Mouse (Mus musculus) left cerebral cortex, postnatal 36 days (tissue): ENCODE measurements around the gene Nptx1. TPM values are rescaled to one million over a fixed set of nuclear protein-coding genes. Genes with fewer than 3 reads are reported as not detected.

Experiments used
- DNase-seq, 2 experiments: peaks; one replicate each; pipeline ENCODE4 v3.0.0; 2021 to 2022; ENCODE audit warnings: low spot score in 2 of 2, mixed read lengths in 1 of 2
- intact Hi-C: fragments of 180-260 bp; cut with DNase I; formaldehyde crosslinking; loops from one replicate; pipeline ENCODE4 v1.15.1; 2025
- total RNA-seq, 2 experiments: library from RNA; stranded (reverse); gene quantifications; 2 replicates each; pipeline ENCODE4 v1.2.3; 2021

The Nptx1 gene
- total RNA-seq, result 100 to 1,000 TPM; 240 to 248 TPM

GRCm38 (mm10) chr11:119547183-119547921 is at the start of gene Nptx1:
Gene Nptx1 (minus strand): TSS chr11:119547753.
- DNase-seq, result peak; percentile 79 to 86
- intact Hi-C loops, result loop anchor here (2.0 to 5.0 kb wide), 5 partner anchors 33 to 360 kb away; partner anchors contain the start of gene Rptor

- no peak for DNase-seq
- intact Hi-C loops, result no loop called here
These were observed 46.4 kb upstream of the Nptx1 start for GRCm38 (mm10) chr11:119593966-119594365.

DNA sequence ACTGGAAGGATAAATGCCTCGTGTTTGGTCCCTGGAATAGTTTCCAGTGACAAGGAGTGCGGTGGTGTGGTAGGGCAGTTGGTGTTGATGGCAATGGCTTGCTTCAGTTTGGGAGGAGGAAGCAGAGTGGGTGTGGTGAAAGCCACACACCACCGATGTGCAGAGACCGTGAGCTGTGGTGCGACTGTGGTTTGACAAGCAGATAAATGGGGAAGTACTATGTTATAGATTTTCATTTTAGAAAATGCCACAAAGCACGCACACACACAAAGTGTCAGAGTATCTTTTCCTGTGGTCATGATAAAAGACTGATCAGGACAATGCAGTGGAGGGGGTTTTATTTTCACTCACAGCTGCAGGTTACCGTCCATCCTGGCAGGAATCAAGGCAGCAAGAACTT is 41.7 kb upstream of the Nptx1 start:
- no peak for DNase-seq
- intact Hi-C loops, result no loop called here

GRCm38 (mm10) chr11:119587112-119587511 is 39.6 kb upstream of the Nptx1 start:
- intact Hi-C loops, result no loop called here
- DNase-seq, result no peak

DNA sequence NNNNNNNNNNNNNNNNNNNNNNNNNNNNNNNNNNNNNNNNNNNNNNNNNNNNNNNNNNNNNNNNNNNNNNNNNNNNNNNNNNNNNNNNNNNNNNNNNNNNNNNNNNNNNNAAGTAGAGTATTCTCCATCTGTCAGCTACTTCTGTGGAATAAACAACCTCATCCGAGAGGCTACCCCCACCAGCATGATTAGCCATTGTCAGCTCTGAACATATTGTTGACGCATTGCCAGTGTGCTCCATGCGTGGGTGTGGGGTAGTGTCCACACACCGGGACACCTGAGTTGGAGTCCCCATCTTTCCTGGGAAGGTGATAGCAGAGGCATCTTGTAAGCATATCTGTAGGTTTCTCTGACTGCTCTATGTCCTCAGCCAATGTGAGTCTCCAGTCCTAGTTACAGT is 39.0 kb upstream of the Nptx1 start:
- intact Hi-C loops, result no loop called here
- DNase-seq, result no peak

GRCm38 (mm10) chr11:119577721-119578120 is 30.2 kb upstream of the Nptx1 start:
- no peak for DNase-seq
- intact Hi-C loops, result no loop called here

DNA sequence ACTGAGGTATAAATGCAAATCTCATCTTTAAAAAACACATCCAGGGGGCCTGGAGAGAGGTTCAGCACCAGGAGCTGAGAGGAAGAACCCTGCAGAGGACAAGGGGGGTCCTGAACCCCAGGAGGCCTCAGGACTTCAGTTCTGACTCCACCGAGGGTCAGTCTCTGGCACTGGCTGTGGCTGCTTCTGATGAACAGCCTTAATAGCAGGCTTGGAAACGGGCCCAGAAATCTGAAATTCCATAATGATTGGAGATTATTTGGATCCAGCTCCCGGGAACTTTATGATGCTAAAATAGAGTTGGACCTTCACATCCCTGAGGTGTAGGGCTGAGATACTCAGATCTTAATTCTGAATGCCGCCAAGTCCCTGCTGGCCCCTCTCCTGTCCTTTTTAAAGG is 29.3 kb upstream of the Nptx1 start:
- intact Hi-C loops, result no loop called here
- no peak for DNase-seq

DNA sequence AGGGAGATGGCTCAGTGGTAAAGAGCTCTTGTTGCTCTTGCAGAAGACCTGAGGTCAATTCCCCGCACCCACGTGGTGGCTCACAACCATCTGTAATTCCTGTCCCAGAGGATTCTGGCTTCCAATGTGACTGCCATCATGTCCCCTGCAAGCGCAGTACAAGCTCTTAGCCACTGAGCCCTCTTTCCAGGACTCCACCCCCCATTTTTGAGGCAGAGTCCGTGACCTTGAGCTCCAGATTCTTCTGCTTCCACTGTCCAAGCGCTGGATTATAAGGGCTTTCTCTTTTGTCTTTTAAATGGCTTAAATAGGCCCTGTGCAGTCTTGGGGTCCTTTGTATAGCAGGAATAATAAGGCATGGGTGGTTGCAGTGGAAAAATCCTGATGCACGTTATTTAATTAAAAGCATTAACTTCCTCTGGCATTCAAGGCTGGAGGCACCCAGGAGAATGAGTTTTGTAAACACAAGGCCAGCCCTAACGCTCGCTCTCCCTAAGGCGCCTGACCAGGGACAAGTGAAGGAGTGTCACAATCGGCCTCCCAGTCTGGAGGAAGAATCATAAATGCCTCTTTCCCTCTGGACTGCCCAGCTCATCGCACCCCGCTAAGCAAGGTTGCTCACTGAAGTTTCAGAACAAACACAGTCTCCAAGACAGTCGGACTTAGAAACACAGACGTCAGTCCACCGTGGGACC is 24.9 kb upstream of the Nptx1 start:
- intact Hi-C loops, result no loop called here

DNA sequence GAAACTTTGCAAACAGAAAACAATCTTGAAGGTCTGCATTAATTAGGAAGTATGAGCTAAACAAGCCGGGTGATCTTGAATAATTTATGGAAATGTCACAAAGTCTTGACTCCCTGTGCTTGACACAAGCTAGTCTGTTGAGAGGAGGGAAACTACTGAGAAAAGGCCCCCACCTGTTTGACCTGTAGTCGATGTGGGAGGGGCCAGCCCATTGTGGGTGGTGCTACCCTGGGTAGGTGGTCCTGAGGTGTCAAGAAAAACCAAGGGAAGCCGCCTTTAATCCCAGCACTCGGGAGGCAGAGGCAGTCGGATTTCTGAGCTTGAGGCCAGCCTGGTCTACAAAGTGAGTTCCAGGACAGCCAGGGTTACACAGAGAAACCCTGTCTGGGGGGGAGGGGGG is 18.6 kb upstream of the Nptx1 start:
- no peak for DNase-seq
- intact Hi-C loops, result no loop called here

More for the DNA sequence above, 24.9 kb upstream of the Nptx1 start:
- DNase-seq, result no peak

- peak in 1 of 2 experiments; percentile 27 for DNase-seq
These were observed 18.1 kb upstream of the Nptx1 start for GRCm38 (mm10) chr11:119565684-119566083.

DNA sequence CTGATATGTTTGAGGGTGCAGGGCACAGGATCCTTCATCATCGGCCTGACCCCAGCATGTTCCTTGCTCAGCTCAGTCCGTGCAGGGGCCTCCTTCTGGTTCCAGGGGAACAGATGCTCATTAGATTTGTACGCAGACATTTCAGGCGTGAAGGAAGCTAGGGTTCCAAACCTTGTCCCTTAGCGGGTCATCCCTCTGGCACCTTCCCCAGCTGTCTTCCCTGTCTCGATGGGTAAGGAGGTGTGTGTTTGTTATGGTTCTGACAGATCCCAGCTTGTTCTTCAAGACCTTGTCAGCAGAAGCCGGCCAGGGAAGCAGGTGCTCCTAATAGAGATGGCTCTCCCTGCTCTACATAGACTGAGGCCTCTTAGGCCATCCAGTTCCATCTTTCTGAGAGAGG is 17.5 kb upstream of the Nptx1 start:
- DNase-seq, result no peak
- intact Hi-C loops, result no loop called here

More at GRCm38 (mm10) chr11:119565684-119566083, 18.1 kb upstream of the Nptx1 start:
- intact Hi-C loops, result no loop called here

GRCm38 (mm10) chr11:119564383-119564782 is 16.8 kb upstream of the Nptx1 start:
- intact Hi-C loops, result no loop called here
- DNase-seq, result no peak

DNA sequence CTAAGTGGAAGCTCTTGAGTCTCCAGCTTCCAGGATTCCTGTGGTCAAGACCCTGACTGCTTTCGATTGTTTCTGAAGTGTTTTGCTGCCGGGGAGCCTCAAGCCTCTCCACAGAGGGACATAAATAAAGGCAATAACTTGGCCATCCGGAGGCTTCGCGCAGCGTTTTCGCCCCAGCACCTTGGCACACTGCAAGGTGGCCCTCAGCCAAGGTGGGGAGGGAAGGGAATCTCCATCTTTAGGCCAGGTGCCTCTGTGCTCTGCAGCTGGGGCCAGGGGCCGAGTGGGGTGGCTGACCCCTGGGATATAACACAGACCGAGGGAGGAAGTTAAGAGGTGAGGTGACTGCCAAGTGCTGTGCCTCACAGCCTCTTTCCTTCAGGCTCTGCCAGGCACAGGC is 15.6 kb upstream of the Nptx1 start:
- intact Hi-C loops, result no loop called here
- no peak for DNase-seq

DNA sequence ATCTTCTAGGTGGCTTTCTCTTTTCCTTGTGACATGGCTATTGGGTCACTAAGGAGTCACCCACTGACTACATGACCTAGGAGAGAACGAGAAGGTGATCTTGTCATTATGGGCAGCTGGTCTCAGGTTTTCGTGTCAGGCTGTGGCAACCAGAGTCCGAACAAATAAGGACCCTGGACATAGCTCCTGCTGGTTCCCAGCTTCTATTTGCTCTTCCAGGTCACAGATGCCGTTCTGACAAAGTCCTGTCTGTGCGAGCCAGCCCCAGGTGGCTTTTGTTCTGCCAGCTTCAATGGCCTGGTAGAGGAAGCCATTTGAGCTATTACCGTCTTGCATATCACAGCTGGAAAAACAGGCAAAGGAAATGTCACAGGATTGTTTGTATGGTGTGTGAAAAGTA is 14.7 kb upstream of the Nptx1 start:
- intact Hi-C loops, result no loop called here
- DNase-seq, result no peak

DNA sequence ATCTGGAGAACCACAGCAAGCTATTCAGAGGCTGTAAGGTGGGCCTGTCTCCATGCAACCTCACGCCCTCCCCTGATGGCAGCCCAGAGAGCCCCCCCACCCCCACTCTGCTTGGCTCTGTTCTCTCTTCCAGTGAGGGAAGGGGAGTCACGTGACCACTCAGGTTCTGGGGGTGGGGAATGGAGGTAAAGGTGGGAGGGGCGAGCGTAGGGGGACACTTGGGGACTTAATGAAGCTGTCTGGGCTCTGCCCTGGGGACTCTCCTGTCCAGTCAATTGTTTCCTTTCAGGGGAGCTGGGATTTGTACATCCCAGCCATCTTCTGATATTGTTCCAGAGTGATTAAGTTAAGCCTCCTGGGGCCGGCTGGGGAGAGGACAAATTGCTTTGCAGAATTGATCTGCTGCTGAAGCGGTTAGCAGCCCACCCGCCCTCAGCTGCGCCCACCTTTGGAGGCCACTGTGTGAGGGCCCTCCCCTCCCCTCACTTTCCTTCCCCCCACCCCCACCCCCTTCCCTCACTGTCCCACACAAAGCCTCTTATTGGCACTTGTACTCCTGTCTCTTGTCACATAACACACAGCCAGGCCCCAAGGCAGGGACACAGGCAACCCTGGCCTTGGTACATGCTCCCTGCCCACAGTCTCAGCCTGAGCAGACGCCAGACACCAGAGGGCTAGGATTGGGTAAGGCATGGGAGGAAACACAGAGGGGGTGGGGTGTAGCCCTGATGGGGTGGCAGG is 11.5 kb upstream of the Nptx1 start:
- DNase-seq, result no peak
- intact Hi-C loops, result no loop called here

- DNase-seq, result no peak
- intact Hi-C loops, result no loop called here
These were observed 10.7 kb upstream of the Nptx1 start for GRCm38 (mm10) chr11:119557940-119558869.

GRCm38 (mm10) chr11:119555170-119555569 is 7.6 kb upstream of the Nptx1 start:
- no peak for DNase-seq

DNA sequence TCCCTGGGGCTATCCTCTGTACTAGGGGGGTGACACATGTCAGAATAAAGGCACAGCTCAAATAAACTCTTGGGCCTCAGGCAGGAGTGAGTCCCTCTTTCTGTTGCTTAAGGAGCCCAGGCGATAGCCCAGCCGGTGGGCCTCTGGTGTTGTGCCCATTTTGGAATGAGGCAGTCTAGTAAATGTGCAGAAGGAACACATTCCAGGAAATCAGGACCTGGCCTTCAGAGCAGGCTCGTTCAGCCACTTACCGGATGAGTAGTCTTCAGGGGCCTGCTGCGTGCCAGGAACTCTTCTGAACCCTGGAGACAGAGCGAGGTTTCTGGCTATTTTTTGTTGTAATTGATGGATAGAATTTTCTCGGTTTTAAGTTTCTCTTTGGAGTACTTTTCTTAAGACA is 7.2 kb upstream of the Nptx1 start:
- intact Hi-C loops, result no loop called here
- no peak for DNase-seq

More at GRCm38 (mm10) chr11:119555170-119555569, 7.6 kb upstream of the Nptx1 start:
- intact Hi-C loops, result no loop called here
